Mouse (Mus musculus) CH12.LX (cell line): ENCODE data around the gene Zbtb25. TPM values are rescaled to one million over a fixed set of nuclear protein-coding genes. Genes with fewer than 3 reads are reported as not detected.

ENCODE experiments used
- DNase-seq: peaks from one replicate; pipeline ENCODE4 v3.0.0-alpha.2; 2013; ENCODE audit errors: extremely low read depth
- H3K27ac ChIP-seq: 2 replicates; pipeline ENCODE4 v1.5.1; 2012; ENCODE audit warnings: low read depth, mild to moderate bottlenecking, control low read depth, moderate library complexity; ENCODE audit not compliant: insufficient read depth
- H3K27me3 ChIP-seq: replicated peaks from 2 replicates; pipeline ENCODE3; 2012; ENCODE audit warnings: inconsistent platforms
- H3K36me3 ChIP-seq, 2 experiments: replicated peaks in 1 of 2; 2 replicates each; pipeline versions ENCODE3 to v1.6.1; 2012; ENCODE audit warnings: inconsistent platforms in 1 of 2, low read length in 1 of 2, mild to moderate bottlenecking in 1 of 2, mixed read lengths in 1 of 2, moderate library complexity in 1 of 2; ENCODE audit not compliant: control insufficient read depth in 1 of 2, insufficient read depth in 1 of 2
- H3K4me1 ChIP-seq, 2 experiments: 2 replicates each; pipeline ENCODE4 v1.6.1; 2012; ENCODE audit warnings: inconsistent platforms in 1 of 2, moderate library complexity in 1 of 2; ENCODE audit not compliant: insufficient read depth in 2 of 2, control insufficient read depth in 1 of 2
- H3K4me2 ChIP-seq: 2 replicates; pipeline ENCODE4 v1.6.1; 2012; ENCODE audit warnings: low read depth, mild to moderate bottlenecking, control low read depth; ENCODE audit not compliant: poor library complexity, insufficient read depth, severe bottlenecking
- H3K4me3 ChIP-seq, 3 experiments: fragments of 150-350 bp in 1 of 3; sonication (generic) in 1 of 3; replicated peaks in 1 of 3; 2 replicates each; pipeline versions ENCODE3 to v1.5.1; 2011 to 2012; ENCODE audit warnings: low read depth in 2 of 3, low read length in 2 of 3, mild to moderate bottlenecking in 2 of 3, moderate library complexity in 2 of 3, control low read depth in 1 of 3, improper control_type of control experiment in 1 of 3, inconsistent platforms in 1 of 3, mixed read lengths in 1 of 3; ENCODE audit not compliant: poor library complexity in 1 of 3
- H3K79me2 ChIP-seq: replicated peaks from 2 replicates; pipeline ENCODE4 v1.6.1; 2012; ENCODE audit warnings: mild to moderate bottlenecking, moderate library complexity; ENCODE audit not compliant: control insufficient read depth, poor library complexity, insufficient read depth, severe bottlenecking; ENCODE audit errors: extremely low read depth
- H3K9ac ChIP-seq: 2 replicates; pipeline ENCODE4 v1.6.1; 2012; ENCODE audit warnings: low read depth, mild to moderate bottlenecking, control low read depth, moderate library complexity; ENCODE audit not compliant: insufficient read depth
- H3K9me3 ChIP-seq: replicated peaks from 2 replicates; pipeline ENCODE3; 2012; ENCODE audit warnings: low read length, inconsistent platforms, mixed read lengths
- BHLHE40 ChIP-seq: IDR thresholded peaks from 2 replicates; pipeline ENCODE4 v1.6.1; 2011; ENCODE audit warnings: mild to moderate bottlenecking, low read depth, low read length, improper control_type of control experiment
- CHD1 ChIP-seq: IDR thresholded peaks from 2 replicates; pipeline ENCODE4 v1.6.1; 2012; ENCODE audit warnings: low read depth, low read length, improper control_type of control experiment, inconsistent platforms
- CHD2 ChIP-seq: IDR thresholded peaks from 2 replicates; pipeline ENCODE4 v1.6.1; 2011; ENCODE audit warnings: low read length, improper control_type of control experiment
- CTCF ChIP-seq, 2 experiments: IDR thresholded peaks in 1 of 2; conservative IDR thresholded peaks in 1 of 2; 2 replicates each; pipeline ENCODE4 v1.5.1; 2011 to 2012; ENCODE audit warnings: low read depth in 2 of 2, low read length in 2 of 2, improper control_type of control experiment in 1 of 2, inconsistent platforms in 1 of 2, mild to moderate bottlenecking in 1 of 2, moderate library complexity in 1 of 2
- E2F4 ChIP-seq: IDR thresholded peaks from 2 replicates; pipeline ENCODE4 v1.6.1; 2011; ENCODE audit warnings: low read depth, low read length, improper control_type of control experiment; ENCODE audit not compliant: insufficient replicate concordance
- ELF1 ChIP-seq: IDR thresholded peaks from 2 replicates; pipeline ENCODE4 v1.6.1; 2014; ENCODE audit warnings: low read depth, mild to moderate bottlenecking, inconsistent platforms, low read length, improper control_type of control experiment
- EP300 ChIP-seq: IDR thresholded peaks from 2 replicates; pipeline ENCODE4 v1.6.1; 2011; ENCODE audit warnings: low read length, improper control_type of control experiment
- ETS1 ChIP-seq: conservative IDR thresholded peaks from 2 replicates; pipeline ENCODE4 v1.6.1; 2012; ENCODE audit warnings: low read depth, mild to moderate bottlenecking, inconsistent platforms, low read length, improper control_type of control experiment, moderate library complexity
- GABPA ChIP-seq: IDR thresholded peaks from 2 replicates; pipeline ENCODE4 v1.6.1; 2012; ENCODE audit warnings: low read depth, low read length, improper control_type of control experiment, inconsistent platforms; ENCODE audit not compliant: insufficient replicate concordance
- HCFC1 ChIP-seq: IDR thresholded peaks from 2 replicates; pipeline ENCODE4 v1.6.1; 2012; ENCODE audit warnings: low read depth, mild to moderate bottlenecking, inconsistent platforms, low read length, improper control_type of control experiment
- IRF4 ChIP-seq: IDR thresholded peaks from 2 replicates; pipeline ENCODE4 v1.6.1; 2014; ENCODE audit warnings: low read depth, mild to moderate bottlenecking, inconsistent platforms, low read length, improper control_type of control experiment
- JUN ChIP-seq: IDR thresholded peaks from 2 replicates; pipeline ENCODE4 v1.6.1; 2011; ENCODE audit warnings: low read depth, mild to moderate bottlenecking, low read length, improper control_type of control experiment, moderate library complexity; ENCODE audit not compliant: insufficient read depth
- JUND ChIP-seq: conservative IDR thresholded peaks from 2 replicates; pipeline ENCODE4 v1.6.1; 2011; ENCODE audit warnings: low read depth, low read length, improper control_type of control experiment
- KAT2A ChIP-seq: IDR thresholded peaks from 2 replicates; pipeline ENCODE4 v1.6.1; 2012; ENCODE audit warnings: low read length, improper control_type of control experiment, inconsistent platforms; ENCODE audit not compliant: insufficient replicate concordance
- MAFK ChIP-seq: IDR thresholded peaks from 2 replicates; pipeline ENCODE4 v1.6.1; 2011; ENCODE audit warnings: low read length, improper control_type of control experiment; ENCODE audit not compliant: insufficient replicate concordance
- MAX ChIP-seq: IDR thresholded peaks from 2 replicates; pipeline ENCODE4 v1.6.1; 2011; ENCODE audit warnings: low read length, improper control_type of control experiment
- MAZ ChIP-seq: IDR thresholded peaks from 2 replicates; pipeline ENCODE4 v1.6.1; 2012; ENCODE audit warnings: low read depth, mild to moderate bottlenecking, inconsistent platforms, low read length, improper control_type of control experiment, moderate library complexity
- MEF2A ChIP-seq: IDR thresholded peaks from 2 replicates; pipeline ENCODE4 v1.6.1; 2014; ENCODE audit warnings: low read depth, mild to moderate bottlenecking, inconsistent platforms, low read length, improper control_type of control experiment, borderline replicate concordance
- MXI1 ChIP-seq: IDR thresholded peaks from 2 replicates; pipeline ENCODE4 v1.6.1; 2011; ENCODE audit warnings: mild to moderate bottlenecking, low read depth, low read length, improper control_type of control experiment
- MYC ChIP-seq: IDR thresholded peaks from 2 replicates; pipeline ENCODE4 v1.6.1; 2011; ENCODE audit warnings: low read depth, mild to moderate bottlenecking, improper control_type of control experiment, low read length
- NELFE ChIP-seq: IDR thresholded peaks from 2 replicates; pipeline ENCODE4 v1.6.1; 2011; ENCODE audit warnings: low read depth, low read length, improper control_type of control experiment
- NRF1 ChIP-seq: IDR thresholded peaks from 2 replicates; pipeline ENCODE4 v1.6.1; 2014; ENCODE audit warnings: low read depth, mild to moderate bottlenecking, inconsistent platforms, low read length, improper control_type of control experiment, moderate library complexity
- PAX5 ChIP-seq: IDR thresholded peaks from 2 replicates; pipeline ENCODE4 v1.6.1; 2012; ENCODE audit warnings: low read length, inconsistent platforms, mixed read lengths
- POLR2A ChIP-seq: IDR thresholded peaks from 2 replicates; pipeline ENCODE4 v1.6.1; 2011; ENCODE audit warnings: low read depth, mild to moderate bottlenecking, improper control_type of control experiment, low read length
- POLR2AphosphoS2 ChIP-seq: IDR thresholded peaks from 2 replicates; pipeline ENCODE4 v1.6.1; 2011; ENCODE audit warnings: low read depth, low read length, improper control_type of control experiment
- RAD21 ChIP-seq: IDR thresholded peaks from 2 replicates; pipeline ENCODE4 v1.6.1; 2011; ENCODE audit warnings: low read depth, mild to moderate bottlenecking, low read length, improper control_type of control experiment, moderate library complexity
- RCOR1 ChIP-seq: conservative IDR thresholded peaks from 2 replicates; pipeline ENCODE4 v1.6.1; 2012; ENCODE audit warnings: low read depth, mild to moderate bottlenecking, inconsistent platforms, low read length, improper control_type of control experiment
- SIN3A ChIP-seq: IDR thresholded peaks from 2 replicates; pipeline ENCODE4 v1.6.1; 2012; ENCODE audit warnings: low read length, improper control_type of control experiment, inconsistent platforms
- SMC3 ChIP-seq: IDR thresholded peaks from 2 replicates; pipeline ENCODE4 v1.6.1; 2011; ENCODE audit warnings: low read depth, low read length, improper control_type of control experiment
- TBP ChIP-seq: conservative IDR thresholded peaks from 2 replicates; pipeline ENCODE4 v1.6.1; 2011; ENCODE audit warnings: low read depth, low read length, improper control_type of control experiment
- TCF12 ChIP-seq: IDR thresholded peaks from 2 replicates; pipeline ENCODE4 v1.6.1; 2014; ENCODE audit warnings: low read depth, mild to moderate bottlenecking, inconsistent platforms, low read length, improper control_type of control experiment
- UBTF ChIP-seq: IDR thresholded peaks from 2 replicates; pipeline ENCODE4 v1.6.1; 2012; ENCODE audit warnings: low read depth, mild to moderate bottlenecking, inconsistent platforms, low read length, improper control_type of control experiment, moderate library complexity
- USF1 ChIP-seq: IDR thresholded peaks from 2 replicates; pipeline ENCODE4 v1.6.1; 2014; ENCODE audit warnings: low read depth, mild to moderate bottlenecking, inconsistent platforms, low read length, improper control_type of control experiment
- USF2 ChIP-seq: conservative IDR thresholded peaks from 2 replicates; pipeline ENCODE4 v1.6.1; 2011; ENCODE audit warnings: low read depth, low read length, improper control_type of control experiment
- ZC3H11A ChIP-seq: IDR thresholded peaks from 2 replicates; pipeline ENCODE4 v1.6.1; 2012; ENCODE audit warnings: low read depth, mild to moderate bottlenecking, inconsistent platforms, low read length, improper control_type of control experiment
- ZKSCAN1 ChIP-seq: IDR thresholded peaks from 2 replicates; pipeline ENCODE4 v1.6.1; 2012; ENCODE audit warnings: low read depth, inconsistent platforms, low read length, improper control_type of control experiment, borderline replicate concordance
- ZMIZ1 ChIP-seq: IDR thresholded peaks from 2 replicates; pipeline ENCODE4 v1.6.1; 2012; ENCODE audit warnings: low read depth, mild to moderate bottlenecking, inconsistent platforms, low read length, improper control_type of control experiment
- ZNF384 ChIP-seq: IDR thresholded peaks from 2 replicates; pipeline ENCODE4 v1.6.1; 2012; ENCODE audit warnings: low read depth, low read length, improper control_type of control experiment, inconsistent platforms
- dilution Hi-C: fragments of 300-500 bp; cut with MboI; formaldehyde crosslinking; loops from 2 replicates; pipeline ENCODE4 v1.14.3; 2020; ENCODE audit warnings: low sequenced_read_pairs; ENCODE audit not compliant: extremely low pct_unique_long_range_greater_than_20kb, extremely low pct_ligation_motif_present
- in situ Hi-C: fragments of 300-500 bp; cut with MboI; formaldehyde crosslinking; loops from 3 replicates; pipeline ENCODE4 v1.14.3; 2019; ENCODE audit warnings: low sequenced_read_pairs, low pct_ligation_motif_present, low pct_unique_long_range_greater_than_20kb, mixed read lengths
- polyA plus RNA-seq: library from polyadenylated mRNA; unstranded; fragments of >175 nt; gene quantifications from 2 replicates; pipeline ENCODE4 v1.2.1, GENCODE M21; 2012; ENCODE audit warnings: low read depth; ENCODE audit not compliant: insufficient read length
- total RNA-seq, 2 experiments: library from RNA; depleted of rRNA; stranded (reverse); fragments of 300-350 nt in 1 of 2; fragments of >200 nt in 1 of 2; gene quantifications; 2 replicates each; pipeline ENCODE4 v1.2.3; 2012 to 2014

Zbtb25 gene
- total RNA-seq (2012; rRNA removed) = 7.3 TPM in 2 replicates
- total RNA-seq (2014; rRNA removed) = 6.6 and 7.2 TPM in 2 replicates
- polyA plus RNA-seq = 8.5 and 18.7 TPM in 2 replicates

DNA sequence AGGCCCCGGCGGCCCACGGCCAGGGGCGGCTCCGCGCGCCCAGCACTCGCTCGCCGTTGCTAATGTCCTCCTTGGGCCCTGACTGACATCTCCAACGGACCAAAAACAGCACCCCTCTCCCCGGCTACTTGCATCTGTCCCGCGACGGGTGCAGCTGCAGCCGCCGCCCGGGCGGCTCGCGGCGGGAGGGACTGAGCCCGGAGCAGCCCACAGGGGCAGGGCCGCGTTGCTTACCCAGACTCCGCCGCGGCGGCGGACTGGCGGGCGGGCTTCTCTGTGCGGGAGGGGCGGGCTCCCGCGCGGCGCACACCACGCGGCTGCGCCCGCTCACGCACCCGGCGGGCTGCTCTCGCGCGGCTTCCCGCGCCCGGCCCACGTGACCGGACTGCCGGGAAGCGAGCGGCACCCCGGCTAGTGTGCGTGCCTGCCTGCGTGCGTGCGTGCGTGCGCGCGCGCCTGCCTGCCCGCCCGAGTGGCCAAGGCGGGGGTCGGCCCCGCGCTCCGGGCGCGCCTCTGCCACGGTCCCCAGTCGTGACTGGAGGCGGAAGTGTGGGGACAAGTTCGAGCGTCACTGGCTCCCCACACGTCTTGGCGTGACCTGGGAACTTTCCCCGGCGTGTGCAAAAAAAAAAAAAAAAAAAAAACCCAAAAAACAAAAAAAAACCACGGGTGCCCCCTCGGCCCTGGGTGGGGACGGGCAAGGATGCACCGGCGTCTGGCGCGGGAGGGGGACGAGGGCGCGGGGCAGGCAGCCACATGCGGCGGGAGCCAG, at the start of gene Zbtb25:
Zbtb25 (minus strand) TSS at position 397 of the 772 bp plus-strand sequence.
- Histone ChIP-seq H3K4me1 (peaks cover 0 to 46% of the 10 kb centered on the region in 2 experiments; a peak in 2 of 4 replicates), H3K79me2 (peaks cover 73% of the 10 kb centered on the region), H3K9me3 (no peaks in the 10 kb centered on the region), H3K27ac (peak within 1 kb of the TSS; percentile 98), H3K4me3 (peak within 1 kb of the TSS; percentile 75 to 99 (median 76)), H3K27me3 (no peaks in the 10 kb centered on the region), H3K9ac (peak within 1 kb of the TSS; percentile 96), H3K4me2 (peak within 1 kb of the TSS; percentile 88), H3K36me3 (peaks cover 0 to 4% of the 10 kb centered on the region in 2 experiments)
- TF ChIP-seq USF2 (no peak; the same call in 1 of the 2 replicates), USF1 (peak; percentile 87), NELFE (peak; percentile 66; the same call in 1 of the 2 replicates), IRF4 (no peak), ZNF384 (peak; percentile 86), SIN3A (no peak), GABPA (no peak), MYC (0 out of 2 replicates have a peak, but pooled peaks have one; percentile 11), JUN (no peak), ZKSCAN1 (no peak), TCF12 (peak; percentile 77), MAFK (no peak), TBP (no peak), CHD2 (peak; percentile 72; the same call in 1 of the 2 replicates), MEF2A (peak; percentile 63; the same call in 1 of the 2 replicates), ZC3H11A (no peak), POLR2A (peak; percentile 79), ELF1 (peak; percentile 63), POLR2AphosphoS2 (peak; percentile 69; the same call in 1 of the 2 replicates), CTCF (conservative IDR thresholded peaks at IDR 0.05 in 1 of 2, IDR thresholded peaks at IDR 0.05 in 1 of 2; ENCODE audit: low read depth in 2 of 2, low read length in 2 of 2) (no peak), PAX5 (no peak), ETS1 (no peak), JUND (no peak), EP300 (no peak), MXI1 (peak; percentile 64; the same call in 1 of the 2 replicates), NRF1 (peak; percentile 77), KAT2A (0 out of 2 replicates have a peak, but pooled peaks have one; percentile 47), MAX (peak; percentile 61; the same call in 1 of the 2 replicates), BHLHE40 (peak; percentile 91), HCFC1 (no peak; the same call in 1 of the 2 replicates), MAZ (no peak), RAD21 (no peak), ZMIZ1 (peak; percentile 52; the same call in 1 of the 2 replicates), SMC3 (no peak), E2F4 (no peak), RCOR1 (no peak), CHD1 (no peak), UBTF (peak; percentile 80)
- dilution Hi-C loops (no loop called here), in situ Hi-C loops (loop anchor here (10.0 kb wide), 1 partner anchor 225 kb away; no protein-coding TSS in a partner anchor)
- DNase-seq = peak; percentile 74
